Mouse (Mus musculus) bone marrow, adult 2 months (tissue): ENCODE data around the gene Gpatch8.

ENCODE experiments used
- CTCF ChIP-seq: fragments of 200-500 bp; IDR thresholded peaks from 2 replicates; pipeline ENCODE4 v1.5.1; 2011; ENCODE audit warnings: low read length, control low read depth; ENCODE audit not compliant: control insufficient read depth, insufficient read depth
- POLR2A ChIP-seq: fragments of 200-500 bp; IDR thresholded peaks from 2 replicates; pipeline ENCODE4 v1.6.1; 2011; ENCODE audit warnings: low read depth, mild to moderate bottlenecking, control low read depth, low read length, borderline replicate concordance; ENCODE audit not compliant: control insufficient read depth

GRCm38 (mm10) chr11:102575034-102575433 lies 18.8 kb upstream of the Gpatch8 start:
- TF ChIP-seq CTCF (no peak), POLR2A (no peak)
